Comparison of ENCODE assay signal across 9 mouse cellular contexts in genomic region chr2:130293486-130293885, GRCm38 (mm10). TPM values are rescaled to one million over a fixed set of nuclear protein-coding genes. Genes with fewer than 3 reads are reported as not detected.
DNase-seq lines count a peak whose midpoint lies in the region; ATAC-seq lines count a peak whose summit lies in the region.
"Had no signal": no experiment of that assay in that cellular context is flagged by ENCODE, and none has a peak within 500 bp of the region (broad histone marks: within the 10 kb centered on the region; RNA-seq: fewer than 3 reads in every experiment).

No protein-coding gene starts in this region.

- no peak overlapping the region for H3K4me2 ChIP-seq in liver, embryonic 11.5 days
- H3K4me2 ChIP-seq in neural tube, embryonic 15.5 days, result peak overlapping the region; percentile 73

- no peak overlapping the region for H3K27ac ChIP-seq in liver, embryonic 11.5 days (ENCODE audit: low read depth, low read length)
- H3K27ac ChIP-seq in neural tube, embryonic 15.5 days (replicated peaks), result no peak overlapping the region
- H3K27ac ChIP-seq: macrophage had no signal

- no peak overlapping the region for H3K4me3 ChIP-seq in liver, embryonic 11.5 days (ENCODE audit: low read depth, low read length)
- no peak overlapping the region for H3K4me3 ChIP-seq in neural tube, embryonic 15.5 days (replicated peaks)

- 5% methylated on average over 4 of the region's 4 CpGs for WGBS in liver, embryonic 11.5 days
- 13% methylated on average over 4 of the region's 4 CpGs for WGBS in neural tube, embryonic 15.5 days

- DNase-seq in liver, embryonic 11.5 days (ENCODE audit: low spot score), result no peak
- DNase-seq in liver, result no peak
- peak; percentile 29 for DNase-seq in embryo, embryonic 11.5 days (ENCODE audit: low read depth, low spot score)
- DNase-seq in thymus, postnatal 25 days, result no peak
- no peak for DNase-seq in Muller cell, postnatal 12 days (ENCODE audit: inconsistent ontology term)
- DNase-seq: right cerebral cortex, postnatal 25 days had no signal

- H3K36me3 ChIP-seq in liver, embryonic 11.5 days (ENCODE audit: control insufficient read depth, insufficient read depth, low read length), result no peaks in the 10 kb centered on the region
- no peaks in the 10 kb centered on the region for H3K36me3 ChIP-seq in neural tube, embryonic 15.5 days

- no peak overlapping the region for H3K9ac ChIP-seq in liver, embryonic 11.5 days (ENCODE audit: low read depth, low read length)
- H3K9ac ChIP-seq in neural tube, embryonic 15.5 days (replicated peaks), result no peak overlapping the region

- no peaks in the 10 kb centered on the region for H3K9me3 ChIP-seq in liver, embryonic 11.5 days (ENCODE audit: control insufficient read depth, low read length)
- no peaks in the 10 kb centered on the region for H3K9me3 ChIP-seq in neural tube, embryonic 15.5 days (replicated peaks)

- 0 out of 2 replicates have a peak, but pooled peaks have one; percentile 35 for ATAC-seq in liver, embryonic 11.5 days (replicated peaks; ENCODE audit: low FRiP score)
- peak; percentile 62 for ATAC-seq in granulocyte monocyte progenitor cell, adult 5-6 weeks (replicated peaks; ENCODE audit: poor library complexity, severe bottlenecking)
- no peak for ATAC-seq in neural tube, embryonic 15.5 days (ENCODE audit: low FRiP score)

- H3K4me1 ChIP-seq in liver, embryonic 11.5 days (replicated peaks; ENCODE audit: control insufficient read depth, insufficient read depth, low read length), result peaks cover 7% of the 10 kb centered on the region
- H3K4me1 ChIP-seq in neural tube, embryonic 15.5 days, result peaks cover 48% of the 10 kb centered on the region

- H3K27me3 ChIP-seq in liver, embryonic 11.5 days (replicated peaks; ENCODE audit: control insufficient read depth, insufficient read depth, low read length), result peaks cover 67% of the 10 kb centered on the region
- H3K27me3 ChIP-seq in neural tube, embryonic 15.5 days (replicated peaks), result 0 out of 2 replicates have a peak, but pooled peaks cover 4% of the 10 kb centered on the region

RNA-seq across cellular contexts. Expression of gene Ebf4, which starts 1.5 kb away (rescaled TPM):
- polyA plus RNA-seq in liver, embryonic 11.5 days (2014; fragmentation: Nextera tagmentation; extraction: Ambion mirVana), result 0.78 and 0.81 TPM in 2 replicates
- not detected in 2 replicates for total RNA-seq in granulocyte monocyte progenitor cell, adult 5-6 weeks (2014; fragmentation: Nextera tagmentation)
- not detected in 2 replicates for total RNA-seq in granulocyte monocyte progenitor cell, adult 5-6 weeks (2017)
- 4.7 and 7.8 TPM in 2 replicates for polyA plus RNA-seq in neural tube, embryonic 15.5 days (2015; fragmentation: Nextera tagmentation; extraction: Ambion mirVana)
- polyA plus RNA-seq: macrophage had no signal

RNA-seq across cellular contexts. Expression of gene Idh3b, which starts 9.1 kb away (rescaled TPM):
- polyA plus RNA-seq in liver, embryonic 11.5 days (2014; fragmentation: Nextera tagmentation; extraction: Ambion mirVana), result 184 and 188 TPM in 2 replicates
- 130 and 165 TPM in 2 replicates for total RNA-seq in granulocyte monocyte progenitor cell, adult 5-6 weeks (2014; fragmentation: Nextera tagmentation)
- 116 and 121 TPM in 2 replicates for total RNA-seq in granulocyte monocyte progenitor cell, adult 5-6 weeks (2017)
- polyA plus RNA-seq in neural tube, embryonic 15.5 days (2015; fragmentation: Nextera tagmentation; extraction: Ambion mirVana), result 193 and 199 TPM in 2 replicates

RNA-seq across cellular contexts. Expression of gene Nop56, which starts 19.3 kb away (rescaled TPM):
- 516 and 536 TPM in 2 replicates for polyA plus RNA-seq in liver, embryonic 11.5 days (2014; fragmentation: Nextera tagmentation; extraction: Ambion mirVana)
- total RNA-seq in granulocyte monocyte progenitor cell, adult 5-6 weeks (2014; fragmentation: Nextera tagmentation), result 501 and 575 TPM in 2 replicates
- total RNA-seq in granulocyte monocyte progenitor cell, adult 5-6 weeks (2017), result 468 and 587 TPM in 2 replicates
- polyA plus RNA-seq in neural tube, embryonic 15.5 days (2015; fragmentation: Nextera tagmentation; extraction: Ambion mirVana), result 275 and 293 TPM in 2 replicates
